Mouse (Mus musculus) liver, embryonic 16.5 days (tissue): ENCODE results near the gene Kcnt1. TPM values are rescaled to one million over a fixed set of nuclear protein-coding genes. Genes with fewer than 3 reads are reported as not detected.

ENCODE experiments used
- ATAC-seq: fragments of 200-750 bp; cut with Nextera tagmentation; 2 replicates; pipeline ENCODE4 v1.8.0; 2017; ENCODE audit warnings: low read depth, mild to moderate bottlenecking, moderate number of reproducible peaks, moderate library complexity
- H3K27ac ChIP-seq: fragments of 300-500 bp; sonication (generic); 2 replicates; pipeline ENCODE4 v1.5.1; 2014; ENCODE audit warnings: mild to moderate bottlenecking, low read length
- H3K27me3 ChIP-seq: fragments of 300-500 bp; sonication (generic); 2 replicates; pipeline ENCODE4 v1.6.1; 2014; ENCODE audit warnings: low read depth, low read length, mixed read lengths; ENCODE audit not compliant: control insufficient read depth, insufficient read depth
- H3K36me3 ChIP-seq: fragments of 300-500 bp; sonication (generic); 2 replicates; pipeline ENCODE4 v1.6.1; 2014; ENCODE audit warnings: mild to moderate bottlenecking; ENCODE audit not compliant: control insufficient read depth, insufficient read depth
- H3K4me1 ChIP-seq: fragments of 300-500 bp; sonication (generic); 2 replicates; pipeline ENCODE4 v1.6.1; 2014; ENCODE audit warnings: low read depth, low read length, mixed read lengths; ENCODE audit not compliant: control insufficient read depth
- H3K4me2 ChIP-seq: fragments of 300-500 bp; sonication (generic); 2 replicates; pipeline ENCODE4 v1.6.1; 2014; ENCODE audit warnings: low read depth, low read length, mixed read lengths
- H3K4me3 ChIP-seq: fragments of 300-500 bp; sonication (generic); 2 replicates; pipeline ENCODE4 v1.5.1; 2014; ENCODE audit warnings: low read depth, mild to moderate bottlenecking, low read length
- H3K9ac ChIP-seq: fragments of 300-500 bp; sonication (generic); 2 replicates; pipeline ENCODE4 v1.6.1; 2014; ENCODE audit warnings: low read depth, low read length
- H3K9me3 ChIP-seq: fragments of 300-500 bp; sonication (generic); replicated peaks from 2 replicates; pipeline ENCODE4 v1.6.1; 2016; ENCODE audit warnings: low read length; ENCODE audit not compliant: control insufficient read depth
- WGBS: fragments of 180-500 bp; shearing (Covaris S2); extraction: QIAGEN DNeasy Blood & Tissue Kit; methylation state at CpG from one replicate; pipeline ENCODE4 v1.1.7; 2014; ENCODE audit not compliant: insufficient replicate concordance; 5-methylcytosine and 5-hydroxymethylcytosine counted together
- polyA plus RNA-seq: library from polyadenylated mRNA; unstranded; fragments of >200 nt; fragmentation: Nextera tagmentation; extraction: Ambion mirVana; gene quantifications from 2 replicates; pipeline ENCODE4 v1.2.1, GENCODE M21; 2015

Kcnt1 gene
- polyA plus RNA-seq, 1 experiment from 2014 or later: not detected

DNA sequence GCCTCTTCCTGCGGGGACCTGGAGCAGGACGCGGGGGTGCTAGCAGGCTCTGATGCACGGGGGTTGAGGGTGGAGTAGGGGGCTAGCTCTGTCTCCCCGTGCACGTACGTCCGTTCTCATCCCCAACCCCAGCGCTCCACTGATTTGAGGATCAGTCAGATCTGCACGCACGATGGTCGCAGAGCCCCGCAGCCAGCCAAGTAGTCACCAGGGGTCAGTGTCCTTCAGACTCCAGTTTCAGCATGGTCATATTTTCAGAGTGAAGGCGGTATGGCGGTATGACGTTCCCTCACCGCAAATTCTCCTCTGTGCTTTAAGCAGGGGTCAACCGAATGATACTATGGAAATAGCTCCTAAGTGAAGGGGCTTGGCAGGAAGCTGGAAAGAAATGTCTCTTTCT is 696 bp downstream of the Kcnt1 start:
- no peak for ATAC-seq
- WGBS: 6% methylated on average over 18 of the region's 18 CpGs
- H3K9me3 ChIP-seq: no peaks in the 10 kb centered on the region
- H3K27ac ChIP-seq: no peak overlapping the region
- H3K9ac ChIP-seq: no peak overlapping the region
- H3K27me3 ChIP-seq: peaks cover 32% of the 10 kb centered on the region
- peak overlapping the region; percentile 52; the same call in 1 of the 2 replicates for H3K4me2 ChIP-seq
- no peaks in the 10 kb centered on the region for H3K36me3 ChIP-seq
- no peak overlapping the region for H3K4me3 ChIP-seq
- H3K4me1 ChIP-seq: no peaks in the 10 kb centered on the region; the same call in 1 of the 2 replicates

DNA sequence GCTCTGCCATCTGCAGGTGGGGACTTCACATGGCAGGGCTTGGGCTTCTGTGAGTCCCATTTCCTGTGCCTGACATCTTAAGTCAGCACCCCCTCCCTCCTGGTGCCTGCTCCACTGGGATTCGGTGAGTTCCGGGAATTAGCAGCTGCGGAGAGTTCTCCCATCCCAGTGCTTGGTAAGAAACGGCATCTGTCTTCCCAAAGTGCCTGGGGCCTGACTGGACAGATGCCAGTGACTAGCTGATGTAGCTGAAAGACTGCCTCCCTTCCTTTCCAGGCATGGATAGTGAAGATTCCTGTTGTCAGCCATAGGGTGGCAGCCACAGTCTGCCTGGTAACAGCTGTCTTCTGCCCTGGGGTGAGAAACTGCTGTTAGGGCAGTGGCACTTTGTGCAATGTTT is 1.9 kb downstream of the Kcnt1 start:
- no peak for ATAC-seq
- Histone ChIP-seq H3K4me1 (no peaks in the 10 kb centered on the region; the same call in 1 of the 2 replicates), H3K27me3 (peaks cover 32% of the 10 kb centered on the region), H3K4me2 (no peak overlapping the region), H3K9me3 (no peaks in the 10 kb centered on the region), H3K27ac (no peak overlapping the region), H3K9ac (no peak overlapping the region), H3K4me3 (no peak overlapping the region), H3K36me3 (no peaks in the 10 kb centered on the region)
- 20% methylated on average over 4 of the region's 4 CpGs for WGBS

DNA sequence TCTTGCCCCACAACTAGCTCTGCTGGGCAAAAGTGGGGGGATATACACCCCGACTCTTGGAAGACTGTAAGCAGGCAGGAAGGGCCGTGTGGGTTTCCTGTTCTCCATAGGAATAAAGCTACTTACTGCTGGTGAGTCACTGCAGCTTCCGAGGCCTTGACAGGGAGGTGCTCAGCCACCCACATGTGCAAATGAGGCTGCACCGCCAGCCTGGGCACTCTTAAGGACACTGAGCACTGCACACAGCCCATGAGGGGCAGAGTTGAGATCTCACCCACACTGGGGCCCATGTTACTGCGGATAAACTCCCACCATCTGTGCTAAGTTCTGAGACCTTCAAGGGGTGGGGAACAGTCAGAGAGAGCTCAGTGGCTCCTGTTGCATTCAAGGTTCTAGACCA is 3.1 kb downstream of the Kcnt1 start:
- no peaks in the 10 kb centered on the region for H3K36me3 ChIP-seq
- no peaks in the 10 kb centered on the region; the same call in 1 of the 2 replicates for H3K4me1 ChIP-seq
- no peaks in the 10 kb centered on the region for H3K9me3 ChIP-seq
- no peak overlapping the region for H3K9ac ChIP-seq
- H3K27ac ChIP-seq: no peak overlapping the region
- H3K27me3 ChIP-seq: peaks cover 32% of the 10 kb centered on the region
- 22% methylated on average over 5 of the region's 5 CpGs for WGBS
- ATAC-seq: no peak
- no peak overlapping the region for H3K4me3 ChIP-seq
- no peak overlapping the region for H3K4me2 ChIP-seq

DNA sequence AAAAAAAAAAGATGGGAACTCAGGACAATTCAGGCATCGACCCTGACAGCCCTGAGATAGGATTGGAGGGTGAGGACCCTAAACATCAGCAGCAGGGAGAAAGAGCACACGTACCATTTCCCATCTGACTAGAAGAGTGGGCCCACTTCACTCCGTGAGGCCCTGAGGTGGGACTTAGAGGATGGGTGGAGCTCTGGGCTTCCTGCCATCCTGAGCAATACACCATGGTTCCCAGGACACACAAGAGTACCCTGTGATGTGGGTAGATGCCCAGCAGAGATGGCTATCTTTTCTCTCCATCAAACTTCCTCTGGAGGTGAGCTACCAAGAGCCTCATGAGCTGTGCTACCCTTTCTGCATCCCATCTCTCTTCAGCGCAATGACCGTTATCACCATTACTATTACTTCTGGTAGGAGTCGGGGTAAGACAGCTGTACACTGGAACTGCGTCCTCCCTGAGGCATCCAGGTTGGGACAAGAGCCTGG is 13.8 kb downstream of the Kcnt1 start:
- Histone ChIP-seq H3K4me2 (no peak overlapping the region), H3K9me3 (no peaks in the 10 kb centered on the region), H3K27me3 (peaks cover 25% of the 10 kb centered on the region), H3K27ac (no peak overlapping the region), H3K36me3 (no peaks in the 10 kb centered on the region), H3K4me1 (no peaks in the 10 kb centered on the region), H3K9ac (no peak overlapping the region), H3K4me3 (no peak overlapping the region)
- no peak for ATAC-seq
- whole genome bisulfite sequencing: 20% methylated on average over 7 of the region's 7 CpGs

DNA sequence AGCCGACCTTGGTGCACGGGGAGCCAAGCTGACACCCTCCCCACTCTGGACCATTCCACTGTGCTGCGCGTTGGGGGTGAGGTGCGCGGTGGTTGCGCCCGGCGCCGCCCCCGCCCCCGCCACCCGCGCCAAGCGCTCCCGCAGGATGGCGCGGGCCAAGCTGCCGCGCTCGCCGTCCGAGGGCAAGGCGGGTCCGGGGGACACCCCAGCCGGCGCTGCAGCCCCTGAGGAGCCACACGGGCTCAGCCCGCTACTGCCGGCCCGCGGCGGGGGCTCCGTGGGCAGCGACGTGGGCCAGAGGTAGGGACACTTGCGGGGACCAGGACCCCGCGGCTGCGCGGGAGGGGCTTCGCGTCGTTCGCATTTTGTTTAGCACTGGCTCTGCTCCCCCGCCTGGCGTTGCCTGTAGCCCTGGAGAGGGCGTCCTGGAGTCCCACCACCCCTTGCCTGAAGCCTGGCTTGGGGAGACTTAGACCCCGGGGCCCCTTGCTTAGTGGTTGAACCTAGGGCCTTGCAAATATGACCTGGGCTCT is 14.3 kb downstream of the Kcnt1 start:
- Histone ChIP-seq H3K4me1 (no peaks in the 10 kb centered on the region), H3K36me3 (no peaks in the 10 kb centered on the region), H3K9ac (no peak overlapping the region), H3K27me3 (peaks cover 25% of the 10 kb centered on the region), H3K4me2 (no peak overlapping the region), H3K27ac (no peak overlapping the region), H3K9me3 (no peaks in the 10 kb centered on the region), H3K4me3 (no peak overlapping the region)
- ATAC-seq: no peak
- WGBS: 4% methylated on average over 46 of the region's 49 CpGs

DNA sequence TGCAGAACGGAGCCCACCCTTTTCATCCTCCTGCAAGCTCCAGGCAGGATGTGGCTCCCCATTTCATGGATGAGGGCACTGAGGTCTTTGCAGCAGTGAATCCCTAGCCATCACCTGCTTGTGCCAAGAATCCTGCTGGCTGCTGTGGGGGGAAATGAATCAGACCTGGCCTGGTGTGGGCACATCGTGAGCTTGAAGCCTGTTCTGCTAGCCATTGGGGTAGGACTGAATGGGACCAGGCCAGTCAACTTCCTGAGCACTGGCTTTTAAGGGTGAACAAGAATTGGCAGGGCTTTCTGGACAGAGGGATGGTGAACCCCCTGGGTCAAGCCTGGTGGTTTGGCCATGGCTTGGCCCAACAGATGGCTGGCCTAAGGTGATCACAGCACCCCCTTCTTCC is 15.0 kb downstream of the Kcnt1 start:
- H3K4me1 ChIP-seq: no peaks in the 10 kb centered on the region
- no peak overlapping the region for H3K4me2 ChIP-seq
- H3K9me3 ChIP-seq: no peaks in the 10 kb centered on the region
- no peaks in the 10 kb centered on the region for H3K36me3 ChIP-seq
- peaks cover 25% of the 10 kb centered on the region for H3K27me3 ChIP-seq
- ATAC-seq: no peak
- H3K4me3 ChIP-seq: no peak overlapping the region
- WGBS: 59% methylated on average over 2 of the region's 2 CpGs
- H3K27ac ChIP-seq: no peak overlapping the region
- no peak overlapping the region for H3K9ac ChIP-seq

DNA sequence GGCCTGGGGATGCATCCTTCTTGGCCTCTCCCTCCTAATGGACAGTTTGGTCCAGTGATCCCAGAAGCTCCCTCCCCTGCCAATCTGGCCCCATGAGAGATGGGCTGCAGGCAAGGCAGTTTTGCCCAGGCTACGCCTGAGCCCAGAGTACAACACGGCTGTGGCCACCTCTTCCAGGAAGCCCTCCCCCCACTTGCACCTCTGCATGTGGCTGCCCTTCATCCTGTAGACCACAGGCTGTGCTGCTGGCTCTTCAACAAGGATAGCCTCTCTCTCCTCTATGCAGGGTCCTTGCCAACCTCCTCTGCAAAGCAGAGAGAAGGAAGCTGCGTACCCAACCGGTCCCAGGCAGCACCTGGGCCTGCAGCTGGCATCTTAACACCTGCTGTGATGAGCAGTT is 15.5 kb downstream of the Kcnt1 start:
- Histone ChIP-seq H3K27ac (no peak overlapping the region), H3K4me2 (no peak overlapping the region), H3K27me3 (peaks cover 25% of the 10 kb centered on the region), H3K36me3 (no peaks in the 10 kb centered on the region), H3K9ac (no peak overlapping the region), H3K4me1 (no peaks in the 10 kb centered on the region), H3K4me3 (no peak overlapping the region), H3K9me3 (no peaks in the 10 kb centered on the region)
- 44% methylated on average over 4 of the region's 4 CpGs for WGBS
- ATAC-seq: no peak

DNA sequence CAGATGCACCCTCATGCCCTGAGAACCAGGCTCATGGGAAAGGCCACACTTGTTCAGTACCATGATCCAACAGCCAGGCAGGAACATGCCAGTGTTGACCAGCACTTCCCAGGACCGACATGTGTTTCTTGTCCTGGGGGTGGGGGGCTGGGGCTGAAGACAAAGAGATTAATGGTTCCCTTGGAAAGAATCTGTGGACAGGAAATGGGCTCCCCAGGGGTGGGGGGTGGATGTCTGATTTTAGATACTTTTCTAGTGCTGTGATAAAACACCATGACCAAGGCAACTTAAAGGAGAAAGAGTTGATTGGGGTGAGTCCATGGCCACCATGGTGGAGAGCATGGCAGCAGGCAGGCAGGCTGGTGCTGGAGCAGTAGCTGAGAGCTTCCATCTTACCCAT is 18.7 kb downstream of the Kcnt1 start:
- no peaks in the 10 kb centered on the region for H3K36me3 ChIP-seq
- H3K9ac ChIP-seq: no peak overlapping the region
- H3K9me3 ChIP-seq: no peaks in the 10 kb centered on the region
- no peak overlapping the region for H3K4me2 ChIP-seq
- H3K27ac ChIP-seq: no peak overlapping the region
- WGBS: 22% methylated on average over 1 of the region's 1 CpGs
- ATAC-seq: no peak
- no peak overlapping the region for H3K4me3 ChIP-seq
- peaks cover 5% of the 10 kb centered on the region; the same call in 1 of the 2 replicates for H3K4me1 ChIP-seq
- peaks cover 18% of the 10 kb centered on the region for H3K27me3 ChIP-seq

DNA sequence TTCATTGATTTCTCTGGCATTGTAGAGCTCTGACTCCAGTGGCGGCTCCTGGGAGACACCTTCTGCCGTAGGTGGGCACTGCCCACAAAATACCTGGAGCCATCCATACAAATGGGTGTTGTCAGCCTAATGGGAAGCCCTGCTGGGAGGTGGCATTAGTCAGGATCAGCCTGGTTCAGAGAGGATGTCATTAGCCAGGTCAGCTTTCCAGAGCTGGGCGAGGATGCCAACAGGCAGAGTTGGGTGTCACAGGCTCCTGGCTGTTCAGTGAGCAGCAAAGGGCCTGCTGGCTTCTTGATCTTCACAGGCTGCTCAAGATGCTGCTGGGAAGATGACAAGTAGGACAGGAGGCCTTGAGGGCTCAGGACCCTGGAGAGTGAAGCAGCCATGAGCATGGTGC is 21.2 kb downstream of the Kcnt1 start:
- H3K9me3 ChIP-seq: no peaks in the 10 kb centered on the region
- H3K4me1 ChIP-seq: peaks cover 11% of the 10 kb centered on the region
- no peak for ATAC-seq
- no peak overlapping the region for H3K4me3 ChIP-seq
- H3K36me3 ChIP-seq: no peaks in the 10 kb centered on the region
- H3K27ac ChIP-seq: no peak overlapping the region
- H3K27me3 ChIP-seq: no peaks in the 10 kb centered on the region
- no peak overlapping the region for H3K4me2 ChIP-seq
- 64% methylated on average over 3 of the region's 3 CpGs for WGBS
- no peak overlapping the region for H3K9ac ChIP-seq
